Mouse (Mus musculus): ENCODE results near the gene Gpc6. TPM values are rescaled to one million over a fixed set of nuclear protein-coding genes. Genes with fewer than 3 reads are reported as not detected.

The Gpc6 gene
- polyA plus RNA-seq, 1 experiment from 2014 or later: 36.7 TPM

DNA sequence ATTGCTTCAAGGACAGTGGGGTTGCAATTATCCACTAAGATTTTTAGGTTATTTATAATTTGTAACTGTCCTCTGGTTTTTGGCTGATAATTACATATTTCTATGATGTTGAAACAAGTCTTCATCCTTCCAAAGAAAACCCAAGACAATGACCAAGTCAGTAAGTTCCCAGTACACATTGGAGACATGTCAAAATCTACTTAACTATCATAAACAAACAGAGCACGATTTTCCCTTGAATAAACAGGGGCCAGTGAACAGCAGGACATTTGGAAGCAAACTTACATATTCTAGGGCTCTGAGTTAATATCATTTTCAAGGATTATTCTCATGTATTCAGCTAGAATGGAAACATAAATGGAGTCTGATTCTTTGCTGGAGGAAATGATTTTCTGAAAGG lies 205.2 kb downstream of the Gpc6 start:
- Histone ChIP-seq H3K4me3 (ENCODE audit: low read depth, low read length) (no peak overlapping the region), H3K9me3 (ENCODE audit: control insufficient read depth, low read length) (no peaks in the 10 kb centered on the region), H3K27me3 (ENCODE audit: control insufficient read depth, insufficient read depth, low read length) (no peaks in the 10 kb centered on the region), H3K4me1 (replicated peaks; ENCODE audit: control insufficient read depth, insufficient read depth, low read length) (no peaks in the 10 kb centered on the region), H3K4me2 (ENCODE audit: low read depth, low read length, severe bottlenecking) (no peak overlapping the region), H3K27ac (ENCODE audit: low read depth, low read length) (no peak overlapping the region), H3K9ac (ENCODE audit: low read length) (no peak overlapping the region), H3K36me3 (ENCODE audit: control insufficient read depth, insufficient read depth, low read length) (no peaks in the 10 kb centered on the region)
- no peak for DNase-seq (ENCODE audit: low spot score)
- 80% methylated on average over 1 of the region's 1 CpGs for WGBS
- ATAC-seq (replicated peaks; ENCODE audit: low FRiP score): no peak

DNA sequence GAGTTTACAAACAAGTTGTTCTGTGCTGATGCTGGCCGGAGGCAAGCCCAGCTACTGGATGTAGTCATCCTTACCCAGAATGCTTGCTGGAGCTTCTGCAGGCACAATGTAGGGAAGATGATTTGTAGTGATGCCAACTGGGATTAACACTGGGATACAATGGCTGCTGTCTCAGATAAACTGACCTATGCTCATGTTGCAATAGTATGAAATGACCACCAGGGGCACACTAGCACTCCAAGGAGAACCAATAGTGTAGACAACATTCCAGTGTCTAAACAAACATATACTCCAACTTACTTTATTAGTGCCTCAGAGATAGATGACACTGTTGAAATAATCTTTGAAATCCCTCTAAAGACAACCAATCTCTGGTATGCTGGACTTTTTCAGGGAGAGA lies 206.2 kb downstream of the Gpc6 start:
- H3K9me3 ChIP-seq (ENCODE audit: control insufficient read depth, low read length): no peaks in the 10 kb centered on the region
- no peak for ATAC-seq (replicated peaks; ENCODE audit: low FRiP score)
- no peaks in the 10 kb centered on the region for H3K27me3 ChIP-seq (ENCODE audit: control insufficient read depth, insufficient read depth, low read length)
- H3K4me1 ChIP-seq (replicated peaks; ENCODE audit: control insufficient read depth, insufficient read depth, low read length): no peaks in the 10 kb centered on the region
- 100% methylated on average over 1 of the region's 1 CpGs for WGBS
- no peak for DNase-seq (ENCODE audit: low spot score)
- H3K4me2 ChIP-seq (ENCODE audit: low read depth, low read length, severe bottlenecking): no peak overlapping the region
- no peak overlapping the region for H3K27ac ChIP-seq (ENCODE audit: low read depth, low read length)
- no peak overlapping the region for H3K4me3 ChIP-seq (ENCODE audit: low read depth, low read length)
- no peaks in the 10 kb centered on the region for H3K36me3 ChIP-seq (ENCODE audit: control insufficient read depth, insufficient read depth, low read length)
- no peak overlapping the region for H3K9ac ChIP-seq (ENCODE audit: low read length)

DNA sequence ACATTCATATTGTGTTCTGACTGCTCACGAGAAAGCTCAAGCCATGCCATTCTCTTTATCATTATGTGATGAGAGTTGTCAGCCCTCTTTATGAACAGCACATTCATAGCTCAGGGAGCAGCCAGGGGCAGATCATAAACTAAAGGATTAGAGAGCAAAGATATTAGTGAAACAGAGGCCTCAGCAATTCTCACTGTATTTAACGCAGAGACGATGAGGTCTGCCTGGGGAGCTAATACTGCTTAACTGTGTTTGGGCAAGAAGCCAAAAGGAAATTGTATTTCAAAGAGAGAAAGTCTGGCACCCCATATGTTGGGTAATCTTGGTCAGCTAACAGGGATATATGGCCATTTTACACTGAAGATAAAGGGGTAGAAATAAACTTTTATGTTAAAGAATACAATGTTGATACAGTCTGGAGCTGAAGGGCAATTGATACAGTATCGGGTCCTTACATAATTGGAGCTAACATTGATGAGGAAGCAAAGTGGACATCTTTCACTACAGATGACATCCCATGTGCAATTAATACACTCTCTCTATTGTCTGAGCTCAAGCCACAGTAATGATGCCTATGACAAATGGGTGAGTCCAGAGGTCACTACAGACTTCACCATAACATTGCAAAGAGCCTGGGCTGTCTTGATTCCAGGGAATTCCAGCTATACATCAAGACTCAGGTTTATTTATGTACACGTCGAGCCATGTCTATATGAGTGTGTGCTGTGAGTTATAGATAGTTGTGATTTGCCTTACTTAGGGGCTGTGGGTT lies 216.1 kb downstream of the Gpc6 start:
- no peak overlapping the region for H3K9ac ChIP-seq (ENCODE audit: low read length)
- WGBS: 80% methylated on average over 6 of the region's 6 CpGs
- no peak overlapping the region for H3K4me2 ChIP-seq (ENCODE audit: low read depth, low read length, severe bottlenecking)
- no peak overlapping the region for H3K4me3 ChIP-seq (ENCODE audit: low read depth, low read length)
- no peak overlapping the region for H3K27ac ChIP-seq (ENCODE audit: low read depth, low read length)
- H3K27me3 ChIP-seq (ENCODE audit: control insufficient read depth, insufficient read depth, low read length): no peaks in the 10 kb centered on the region
- no peaks in the 10 kb centered on the region for H3K9me3 ChIP-seq (ENCODE audit: control insufficient read depth, low read length)
- H3K4me1 ChIP-seq (replicated peaks; ENCODE audit: control insufficient read depth, insufficient read depth, low read length): no peaks in the 10 kb centered on the region
- no peak for DNase-seq (ENCODE audit: low spot score)
- H3K36me3 ChIP-seq (ENCODE audit: control insufficient read depth, insufficient read depth, low read length): no peaks in the 10 kb centered on the region
- no peak; the same call in 1 of the 2 replicates for ATAC-seq (replicated peaks; ENCODE audit: low FRiP score)

DNA sequence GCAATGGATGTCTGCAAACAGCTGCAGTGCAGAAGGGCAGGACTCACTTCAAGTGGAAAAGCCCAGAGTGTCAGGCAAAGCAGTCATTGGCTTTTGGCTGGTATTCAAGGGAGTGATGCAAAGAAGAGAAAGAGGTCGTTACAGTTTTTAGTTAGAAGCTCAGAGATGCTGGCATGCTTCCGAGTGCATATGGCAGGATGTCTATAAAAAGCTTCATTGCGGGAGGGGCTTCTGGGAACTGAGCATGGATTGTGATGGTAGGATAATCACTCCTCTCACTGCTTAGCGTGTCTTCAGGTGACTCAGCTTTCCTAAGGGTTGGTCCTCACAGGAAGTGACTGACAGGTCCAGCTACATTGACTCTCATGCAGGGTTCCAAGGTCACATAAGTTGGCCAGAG lies 221.0 kb downstream of the Gpc6 start:
- no peaks in the 10 kb centered on the region for H3K36me3 ChIP-seq (ENCODE audit: control insufficient read depth, insufficient read depth, low read length)
- H3K4me2 ChIP-seq (ENCODE audit: low read depth, low read length, severe bottlenecking): no peak overlapping the region
- no peaks in the 10 kb centered on the region for H3K9me3 ChIP-seq (ENCODE audit: control insufficient read depth, low read length)
- no peak overlapping the region for H3K9ac ChIP-seq (ENCODE audit: low read length)
- DNase-seq (ENCODE audit: low spot score) (no peak), ATAC-seq (replicated peaks; ENCODE audit: low FRiP score) (no peak)
- WGBS: 88% methylated on average over 4 of the region's 4 CpGs
- H3K27me3 ChIP-seq (ENCODE audit: control insufficient read depth, insufficient read depth, low read length): no peaks in the 10 kb centered on the region
- no peaks in the 10 kb centered on the region for H3K4me1 ChIP-seq (replicated peaks; ENCODE audit: control insufficient read depth, insufficient read depth, low read length)
- no peak overlapping the region for H3K27ac ChIP-seq (ENCODE audit: low read depth, low read length)
- H3K4me3 ChIP-seq (ENCODE audit: low read depth, low read length): no peak overlapping the region

DNA sequence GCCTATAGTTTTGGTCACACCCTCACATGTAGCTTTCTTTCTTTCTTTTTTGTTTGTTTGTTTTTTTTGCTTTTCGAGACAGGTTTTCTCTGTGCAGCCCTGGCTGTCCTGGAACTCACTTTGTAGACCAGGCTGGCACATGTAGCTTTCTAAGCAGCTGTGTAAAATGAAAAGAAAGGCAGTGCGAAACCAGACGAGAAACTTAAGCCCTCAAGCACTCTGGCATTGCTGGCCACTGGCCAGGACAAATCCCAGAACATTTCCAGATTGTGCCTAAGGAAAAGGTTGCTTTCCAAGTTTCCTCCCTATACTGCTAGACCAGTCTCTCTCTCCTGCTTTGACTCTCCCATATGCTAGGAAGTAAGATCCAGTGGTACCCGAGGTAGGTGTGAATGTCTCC lies 221.6 kb downstream of the Gpc6 start:
- Histone ChIP-seq H3K36me3 (ENCODE audit: control insufficient read depth, insufficient read depth, low read length) (no peaks in the 10 kb centered on the region), H3K9me3 (ENCODE audit: control insufficient read depth, low read length) (no peaks in the 10 kb centered on the region), H3K4me1 (replicated peaks; ENCODE audit: control insufficient read depth, insufficient read depth, low read length) (no peaks in the 10 kb centered on the region), H3K4me3 (ENCODE audit: low read depth, low read length) (no peak overlapping the region), H3K27me3 (ENCODE audit: control insufficient read depth, insufficient read depth, low read length) (no peaks in the 10 kb centered on the region), H3K9ac (ENCODE audit: low read length) (no peak overlapping the region), H3K4me2 (ENCODE audit: low read depth, low read length, severe bottlenecking) (no peak overlapping the region), H3K27ac (ENCODE audit: low read depth, low read length) (no peak overlapping the region)
- ATAC-seq (replicated peaks; ENCODE audit: low FRiP score) (no peak), DNase-seq (ENCODE audit: low spot score) (no peak)
- 92% methylated on average over 4 of the region's 4 CpGs for WGBS

DNA sequence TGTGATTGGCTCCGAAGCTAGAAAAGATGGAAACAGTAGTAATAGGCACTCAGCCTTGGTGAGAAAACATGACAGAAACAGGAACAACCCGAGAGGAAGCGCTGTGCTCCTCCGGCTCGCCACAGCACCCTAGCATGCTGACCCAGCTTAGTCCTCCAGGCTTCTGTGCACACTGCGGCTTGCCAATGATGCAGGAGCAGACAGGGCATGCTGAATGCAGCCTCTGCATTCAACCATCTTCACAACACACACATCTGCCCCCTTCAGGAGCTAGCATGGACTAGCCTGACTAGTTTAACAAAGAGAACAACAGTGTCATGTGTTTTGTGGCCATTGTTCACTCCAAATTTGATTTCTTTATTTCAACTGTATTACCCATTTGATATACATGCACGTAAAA lies 226.5 kb downstream of the Gpc6 start:
- Histone ChIP-seq H3K36me3 (ENCODE audit: control insufficient read depth, insufficient read depth, low read length) (no peaks in the 10 kb centered on the region), H3K9me3 (ENCODE audit: control insufficient read depth, low read length) (no peaks in the 10 kb centered on the region), H3K27ac (ENCODE audit: low read depth, low read length) (no peak overlapping the region), H3K27me3 (ENCODE audit: control insufficient read depth, insufficient read depth, low read length) (no peaks in the 10 kb centered on the region), H3K9ac (ENCODE audit: low read length) (no peak overlapping the region), H3K4me2 (ENCODE audit: low read depth, low read length, severe bottlenecking) (no peak overlapping the region), H3K4me3 (ENCODE audit: low read depth, low read length) (no peak overlapping the region), H3K4me1 (replicated peaks; ENCODE audit: control insufficient read depth, insufficient read depth, low read length) (no peaks in the 10 kb centered on the region)
- WGBS: 94% methylated on average over 7 of the region's 7 CpGs
- no peak for DNase-seq (ENCODE audit: low spot score)
- no peak for ATAC-seq (replicated peaks; ENCODE audit: low FRiP score)

DNA sequence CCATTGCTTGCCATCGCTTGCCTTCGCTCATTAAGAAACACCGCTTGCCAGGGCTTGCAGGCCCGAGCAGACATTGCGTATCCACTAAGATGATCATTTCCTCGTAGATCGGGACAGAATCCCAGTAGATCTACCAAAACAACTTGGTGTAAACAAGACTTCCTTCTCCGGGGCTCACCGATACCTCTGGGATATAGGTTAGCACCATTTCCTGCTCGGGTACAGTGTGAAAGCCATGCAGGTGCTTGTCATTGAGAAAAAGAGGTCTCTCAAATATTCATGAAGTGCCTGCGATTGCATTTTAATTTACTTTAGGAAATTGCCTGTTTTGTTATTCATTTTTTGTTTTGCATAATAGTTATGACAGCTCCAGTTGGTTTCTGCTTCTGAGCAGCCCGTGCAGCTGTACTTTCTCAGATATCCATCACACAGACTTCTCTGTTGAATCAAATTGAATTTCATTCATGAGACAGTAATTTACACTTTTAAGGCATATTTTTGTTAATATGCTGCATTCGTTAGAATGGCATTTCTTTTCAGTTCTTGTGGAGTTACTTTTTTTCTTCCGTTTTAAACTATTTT lies 230.9 kb downstream of the Gpc6 start:
- Histone ChIP-seq H3K27ac (ENCODE audit: low read depth, low read length) (no peak overlapping the region), H3K4me2 (ENCODE audit: low read depth, low read length, severe bottlenecking) (no peak overlapping the region), H3K9me3 (ENCODE audit: control insufficient read depth, low read length) (no peaks in the 10 kb centered on the region), H3K4me1 (replicated peaks; ENCODE audit: control insufficient read depth, insufficient read depth, low read length) (no peaks in the 10 kb centered on the region), H3K36me3 (ENCODE audit: control insufficient read depth, insufficient read depth, low read length) (no peaks in the 10 kb centered on the region), H3K27me3 (ENCODE audit: control insufficient read depth, insufficient read depth, low read length) (no peaks in the 10 kb centered on the region), H3K9ac (ENCODE audit: low read length) (no peak overlapping the region), H3K4me3 (ENCODE audit: low read depth, low read length) (no peak overlapping the region)
- DNase-seq (ENCODE audit: low spot score) (no peak), ATAC-seq (replicated peaks; ENCODE audit: low FRiP score) (no peak)
- 94% methylated on average over 14 of the region's 14 CpGs for WGBS

DNA sequence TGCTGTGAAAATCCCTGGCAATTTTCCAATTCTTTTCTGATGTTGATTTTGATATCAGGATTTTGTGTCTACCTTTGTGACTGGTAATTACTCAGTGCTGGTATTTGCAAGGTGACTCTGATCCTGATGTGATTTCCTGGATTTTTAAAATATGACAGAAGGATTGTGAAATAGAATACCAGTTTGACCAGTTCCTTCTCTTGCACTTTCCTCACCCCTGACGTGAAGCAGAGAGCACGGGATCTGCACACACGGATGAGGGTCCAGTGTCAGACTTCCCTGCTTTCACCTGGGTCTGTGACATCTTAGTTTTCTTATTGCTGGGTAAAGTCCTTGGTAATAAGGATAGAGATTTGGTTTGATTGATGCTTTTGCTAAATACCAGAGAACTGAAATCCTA lies 232.3 kb downstream of the Gpc6 start:
- Histone ChIP-seq H3K4me2 (ENCODE audit: low read depth, low read length, severe bottlenecking) (no peak overlapping the region), H3K27ac (ENCODE audit: low read depth, low read length) (no peak overlapping the region), H3K9me3 (ENCODE audit: control insufficient read depth, low read length) (no peaks in the 10 kb centered on the region), H3K4me1 (replicated peaks; ENCODE audit: control insufficient read depth, insufficient read depth, low read length) (0 out of 2 replicates have a peak, but pooled peaks cover 1% of the 10 kb centered on the region), H3K27me3 (ENCODE audit: control insufficient read depth, insufficient read depth, low read length) (no peaks in the 10 kb centered on the region), H3K9ac (ENCODE audit: low read length) (no peak overlapping the region), H3K4me3 (ENCODE audit: low read depth, low read length) (no peak overlapping the region), H3K36me3 (ENCODE audit: control insufficient read depth, insufficient read depth, low read length) (no peaks in the 10 kb centered on the region)
- no peak for DNase-seq (ENCODE audit: low spot score)
- WGBS: 83% methylated on average over 3 of the region's 3 CpGs
- ATAC-seq (replicated peaks; ENCODE audit: low FRiP score): no peak

DNA sequence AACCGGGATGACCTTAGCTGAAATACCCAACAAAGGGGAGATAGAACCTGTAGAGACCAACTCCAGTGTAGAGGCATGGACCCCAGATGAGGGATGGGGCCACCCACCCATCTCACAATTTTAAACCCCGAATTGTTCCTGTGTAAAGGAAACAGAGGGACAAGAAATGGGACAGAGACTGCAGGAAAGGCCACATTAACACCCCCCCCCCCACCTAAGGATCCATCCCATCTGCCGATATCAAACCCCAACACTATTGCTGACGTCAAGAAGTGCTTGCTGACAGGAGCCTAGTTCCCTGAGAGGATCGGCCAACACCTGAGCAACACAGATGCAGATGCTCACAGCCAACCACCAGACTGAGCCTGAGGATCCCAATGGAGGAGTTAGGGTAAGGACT lies 241.2 kb downstream of the Gpc6 start:
- Histone ChIP-seq H3K4me2 (ENCODE audit: low read depth, low read length, severe bottlenecking) (no peak overlapping the region), H3K27ac (ENCODE audit: low read depth, low read length) (no peak overlapping the region), H3K9me3 (ENCODE audit: control insufficient read depth, low read length) (no peaks in the 10 kb centered on the region), H3K36me3 (ENCODE audit: control insufficient read depth, insufficient read depth, low read length) (no peaks in the 10 kb centered on the region), H3K4me3 (ENCODE audit: low read depth, low read length) (no peak overlapping the region), H3K9ac (ENCODE audit: low read length) (no peak overlapping the region), H3K4me1 (replicated peaks; ENCODE audit: control insufficient read depth, insufficient read depth, low read length) (no peaks in the 10 kb centered on the region), H3K27me3 (ENCODE audit: control insufficient read depth, insufficient read depth, low read length) (no peaks in the 10 kb centered on the region)
- no peak for DNase-seq (ENCODE audit: low spot score)
- ATAC-seq (replicated peaks; ENCODE audit: low FRiP score): no peak
- 90% methylated on average over 5 of the region's 5 CpGs for WGBS

Data from forebrain, embryonic 11.5 days (tissue).